Mouse (Mus musculus): ENCODE measurements at regions not wholly inside any gene's neighbourhood (a gene's known extent, or its start where the extent isn't known, plus 50 kb on each side); places are given as distances from the start of the nearest gene placed in this dataset.

- TF ChIP-seq CTCF (IDR thresholded peaks at IDR 0.05; ENCODE audit: insufficient read depth, low read length) (no peak), POLR2A (IDR thresholded peaks at IDR 0.05; ENCODE audit: borderline replicate concordance, extremely low read depth, low read depth, low read length) (no peak)
These were observed 66.2 kb upstream of the Slc6a6 start for GRCm38 (mm10) chr6:91617685-91618084.

Measured in lung, adult 2 months (tissue).